Mouse (Mus musculus) heart, adult 2 months (tissue): Measurements from ENCODE around the gene Klhl20.

Source experiments
- CTCF ChIP-seq: fragments of 200-600 bp; IDR thresholded peaks from 2 replicates; pipeline ENCODE4 v1.8.1; 2022; ENCODE audit warnings: antibody characterized with exemption, mild to moderate bottlenecking, moderate library complexity
- POLR2A ChIP-seq: fragments of 200-500 bp; IDR thresholded peaks from 2 replicates; pipeline ENCODE4 v1.6.1; 2011; ENCODE audit warnings: mild to moderate bottlenecking, low read depth, low read length, control low read depth; ENCODE audit not compliant: insufficient read depth

DNA sequence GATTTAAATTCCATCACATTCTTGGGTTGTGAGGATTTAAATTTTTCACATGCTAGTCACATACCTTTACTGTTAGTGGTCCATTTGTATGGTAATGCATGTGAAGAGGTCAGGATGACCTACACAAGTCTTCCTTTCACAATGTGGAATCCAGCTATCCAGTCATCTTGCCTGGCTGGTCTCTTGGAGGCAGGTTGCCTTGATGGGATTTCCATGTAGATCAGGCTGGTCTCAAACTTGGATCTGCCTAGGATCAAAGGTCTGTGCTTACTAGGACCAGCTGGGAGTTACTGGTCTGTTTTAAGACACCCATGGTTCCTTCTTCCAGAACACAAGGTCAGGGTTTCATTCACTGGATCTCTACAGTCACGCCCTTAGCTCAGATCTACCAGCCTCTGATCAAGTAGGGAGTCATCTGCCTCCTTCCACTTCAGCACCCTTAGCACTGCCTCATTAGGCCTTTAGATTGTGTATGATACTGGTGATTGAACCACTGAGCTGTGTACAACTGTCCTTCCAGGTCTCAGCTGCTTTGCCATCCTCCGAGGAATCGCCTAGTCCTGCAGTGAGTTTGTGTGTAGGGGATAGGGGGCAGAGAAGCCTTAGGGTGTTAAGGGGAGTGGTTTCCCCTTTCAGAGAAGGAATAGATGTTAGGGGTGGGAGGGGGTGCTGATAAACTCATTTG is 91.4 kb downstream of the Klhl20 start:
- no peak for TF ChIP-seq CTCF
- peak; percentile 32; the same call in 1 of the 2 replicates for TF ChIP-seq POLR2A
